Mouse (Mus musculus) small intestine, adult 2 months (tissue): Measurements from ENCODE around the gene Pitpnc1.

Experiments
- CTCF ChIP-seq: fragments of 200-500 bp; IDR thresholded peaks from 2 replicates; pipeline ENCODE4 v1.5.1; 2012; ENCODE audit warnings: low read depth, mild to moderate bottlenecking, control low read depth, inconsistent platforms, low read length, moderate library complexity, mixed read lengths; ENCODE audit not compliant: insufficient replicate concordance, insufficient read length; ENCODE audit errors: extremely low read depth
- POLR2A ChIP-seq: fragments of 200-500 bp; IDR thresholded peaks from 2 replicates; pipeline ENCODE4 v1.6.1; 2012; ENCODE audit warnings: low read depth, mild to moderate bottlenecking, control low read depth, inconsistent platforms, low read length, moderate library complexity

DNA sequence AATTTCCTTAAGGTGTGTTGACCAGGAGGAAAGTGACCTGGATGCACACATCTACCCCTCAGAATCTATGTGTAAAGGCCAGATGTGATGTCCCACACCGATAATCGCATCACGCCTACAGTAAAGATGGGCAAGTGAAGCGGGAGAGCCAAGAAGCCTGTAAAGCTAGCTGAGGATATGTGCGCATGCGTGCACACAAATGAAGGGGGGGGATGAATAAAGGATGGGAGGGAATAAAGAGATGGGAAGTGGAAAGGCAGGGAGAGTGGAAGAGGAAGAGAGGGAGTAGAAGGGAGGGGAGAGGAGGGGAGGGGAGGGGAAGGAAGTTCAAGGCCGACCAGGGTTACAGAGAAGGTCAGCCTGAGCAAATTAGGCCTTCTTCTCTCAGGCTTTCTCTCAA, 61.6 kb downstream of the Pitpnc1 start:
- no peak for TF ChIP-seq CTCF
- TF ChIP-seq POLR2A, result no peak
